In genomic region chr17:50510279-50510678, GRCm38 (mm10) we compare ENCODE assay signal across 7 mouse cellular contexts. TPM values are rescaled to one million over a fixed set of nuclear protein-coding genes. Genes with fewer than 3 reads are reported as not detected.
DNase-seq lines count a peak whose midpoint lies in the region; ATAC-seq and TF ChIP-seq lines count a peak whose summit lies in the region.

No protein-coding gene starts in this region.

- H3K4me1 ChIP-seq in liver, adult 2 months (ENCODE audit: control insufficient read depth, insufficient read depth, low read length) = peaks cover 15% of the 10 kb centered on the region
- H3K4me1 ChIP-seq in forebrain, embryonic 10.5 days = peaks cover 41% of the 10 kb centered on the region
- H3K4me1 ChIP-seq in limb, embryonic 13.5 days = peaks cover 23% of the 10 kb centered on the region
- peaks cover 18% of the 10 kb centered on the region for H3K4me1 ChIP-seq in small intestine, adult 2 months (ENCODE audit: control insufficient read depth, insufficient read depth, insufficient read length, low read length)

- peak overlapping the region; percentile 79; the same call in 1 of the 2 replicates for H3K4me3 ChIP-seq in liver, adult 2 months (ENCODE audit: insufficient read depth, low read depth, low read length)
- H3K4me3 ChIP-seq in forebrain, embryonic 10.5 days = peak overlapping the region; percentile 90
- H3K4me3 ChIP-seq in limb, embryonic 13.5 days = peak overlapping the region; percentile 84
- peak overlapping the region; percentile 95 for H3K4me3 ChIP-seq in small intestine, adult 2 months (ENCODE audit: low read depth, low read length)

- TF ChIP-seq CTCF in liver, adult 2 months (IDR thresholded peaks at IDR 0.05; ENCODE audit: low read depth, low read length) = no peak
- no peak for TF ChIP-seq CTCF in small intestine, adult 2 months (IDR thresholded peaks at IDR 0.05; ENCODE audit: extremely low read depth, insufficient read length, insufficient replicate concordance, low read depth, low read length)

- no peak for ATAC-seq in limb, embryonic 13.5 days (ENCODE audit: low FRiP score, low read depth)

- no peaks in the 10 kb centered on the region for H3K27me3 ChIP-seq in liver, adult 2 months (ENCODE audit: control insufficient read depth, insufficient read depth, low read length)
- peaks cover 16% of the 10 kb centered on the region for H3K27me3 ChIP-seq in forebrain, embryonic 10.5 days (ENCODE audit: poor library complexity, severe bottlenecking)
- peaks cover 9% of the 10 kb centered on the region for H3K27me3 ChIP-seq in limb, embryonic 13.5 days
- no peaks in the 10 kb centered on the region for H3K27me3 ChIP-seq in small intestine, adult 2 months (ENCODE audit: control insufficient read depth, insufficient read depth, low read length)

- no peak for DNase-seq in liver, adult 2 months (ENCODE audit: extremely low read depth, low read depth, low spot score)
- DNase-seq in liver = no peak
- DNase-seq in forebrain, embryonic 10.5 days (ENCODE audit: extremely low spot score, low spot score) = no peak
- no peak for DNase-seq in cerebellum, adult 8-10 months
- no peak for DNase-seq in cerebellum, postnatal 36 days

- no peak overlapping the region; the same call in 1 of the 2 replicates for H3K9ac ChIP-seq in liver, adult 2 months (ENCODE audit: low read depth, low read length)
- peak overlapping the region; percentile 87 for H3K9ac ChIP-seq in limb, embryonic 13.5 days

- no peak for TF ChIP-seq POLR2A in liver, adult 2 months (IDR thresholded peaks at IDR 0.05; ENCODE audit: extremely low read depth, insufficient read depth, low read length)
- no peak for TF ChIP-seq POLR2A in small intestine, adult 2 months (IDR thresholded peaks at IDR 0.05; ENCODE audit: low read depth, low read length)

- H3K27ac ChIP-seq in liver, adult 2 months (replicated peaks; ENCODE audit: insufficient read depth, low read depth, low read length) = no peak overlapping the region
- H3K27ac ChIP-seq in forebrain, embryonic 10.5 days = peak overlapping the region; percentile 97
- H3K27ac ChIP-seq in limb, embryonic 13.5 days = no peak overlapping the region
- peak overlapping the region; percentile 67; the same call in 1 of the 2 replicates for H3K27ac ChIP-seq in small intestine, adult 2 months (ENCODE audit: insufficient read depth, low read depth, low read length)

- WGBS in liver, adult 2 months = 60% methylated on average over 2 of the region's 2 CpGs
- 54% methylated on average over 2 of the region's 2 CpGs for WGBS in forebrain, embryonic 10.5 days
- 41% methylated on average over 2 of the region's 2 CpGs for WGBS in limb, embryonic 13.5 days
- 38% methylated on average over 2 of the region's 2 CpGs for WGBS in small intestine, adult 2 months

- H3K9me3 ChIP-seq in forebrain, embryonic 10.5 days = no peaks in the 10 kb centered on the region
- H3K9me3 ChIP-seq in limb, embryonic 13.5 days = no peaks in the 10 kb centered on the region

- H3K36me3 ChIP-seq in liver, adult 2 months (ENCODE audit: control insufficient read depth, insufficient read depth, low read length) = no peaks in the 10 kb centered on the region
- H3K36me3 ChIP-seq in forebrain, embryonic 10.5 days (replicated peaks) = no peaks in the 10 kb centered on the region
- H3K36me3 ChIP-seq in limb, embryonic 13.5 days = no peaks in the 10 kb centered on the region
- H3K36me3 ChIP-seq in small intestine, adult 2 months (ENCODE audit: control insufficient read depth, insufficient read depth, low read length) = no peaks in the 10 kb centered on the region

- H3K79me2 ChIP-seq in liver, adult 2 months (ENCODE audit: control insufficient read depth, insufficient read depth, low read length) = peaks cover 17% of the 10 kb centered on the region

- peak overlapping the region; percentile 78 for H3K4me2 ChIP-seq in limb, embryonic 13.5 days (replicated peaks)

RNA-seq across cellular contexts. Expression of gene Plcl2, which starts 1.1 kb away (rescaled TPM):
- 11.8 and 12.4 TPM in 2 replicates for total RNA-seq in liver, adult 2 months (2014; rRNA removed)
- 3.6 and 4.2 TPM in 2 replicates for polyA plus RNA-seq in liver, adult 2 months (2012; rRNA removed)
- 5.1 and 5.7 TPM in 2 replicates for polyA plus RNA-seq in forebrain, embryonic 10.5 days (2016; fragmentation: Nextera tagmentation; extraction: Ambion mirVana)
- 3.7 and 3.9 TPM in 2 replicates for polyA plus RNA-seq in limb, embryonic 13.5 days (2015; fragmentation: Nextera tagmentation; extraction: Ambion mirVana)
- polyA plus RNA-seq in small intestine, adult 2 months (2012; rRNA removed) = 2.6 and 6.7 TPM in 2 replicates

Comparison
In these comparisons a context has a peak if more than half of its experiments do, and no peak if none do; other contexts are left out.
1. H3K27ac ChIP-seq: peak in forebrain, embryonic 10.5 days (single experiment) and small intestine, adult 2 months (single experiment); none in liver, adult 2 months (single experiment) and limb, embryonic 13.5 days (single experiment).
2. Peak in every context shown above with its lines, with median percentiles within 50 percentile points of each other: H3K4me3 ChIP-seq.